Mouse (Mus musculus): ENCODE data around the gene Fsd2. TPM values are rescaled to one million over a fixed set of nuclear protein-coding genes. Genes with fewer than 3 reads are reported as not detected.

Gene Fsd2
- polyA plus RNA-seq, 1 experiment from 2014 or later = 0.04 TPM

DNA sequence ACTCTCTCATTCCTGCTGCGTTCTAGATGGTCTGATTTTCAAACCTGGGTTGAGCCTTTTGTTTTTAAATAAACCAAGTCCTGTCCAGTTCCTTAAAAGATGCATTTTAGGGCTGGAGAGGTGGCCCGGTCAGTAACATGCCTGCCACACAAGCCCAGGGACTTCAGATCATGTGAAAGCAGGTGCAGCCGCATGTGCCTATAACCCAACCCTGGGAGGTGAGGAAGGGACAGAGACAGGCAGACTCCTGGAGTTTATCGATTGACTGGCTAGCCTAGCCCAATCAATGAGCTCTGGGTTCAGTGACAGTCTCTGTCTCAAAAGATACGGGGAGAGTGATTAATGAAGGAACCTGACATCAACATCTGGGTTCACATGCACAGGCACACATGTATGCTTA, 5.5 kb downstream of the Fsd2 start:
- H3K9ac ChIP-seq (ENCODE audit: low read length) = no peak overlapping the region
- no peaks in the 10 kb centered on the region for H3K9me3 ChIP-seq (ENCODE audit: control insufficient read depth, low read length)
- H3K27me3 ChIP-seq (ENCODE audit: control insufficient read depth, insufficient read depth, low read length) = no peaks in the 10 kb centered on the region
- no peak overlapping the region for H3K4me3 ChIP-seq (ENCODE audit: low read depth, low read length)
- no peak overlapping the region for H3K4me2 ChIP-seq (ENCODE audit: low read depth, severe bottlenecking)
- DNase-seq (ENCODE audit: low spot score) = no peak
- no peak overlapping the region for H3K27ac ChIP-seq (replicated peaks; ENCODE audit: low read depth, low read length)
- 80% methylated on average over 5 of the region's 5 CpGs for WGBS
- H3K36me3 ChIP-seq (ENCODE audit: control insufficient read depth, insufficient read depth, low read length) = no peaks in the 10 kb centered on the region
- ATAC-seq (ENCODE audit: insufficient number of reproducible peaks, low FRiP score, low TSS enrichment, low read depth) = no peak
- H3K4me1 ChIP-seq (ENCODE audit: control insufficient read depth, insufficient read depth, low read length) = no peaks in the 10 kb centered on the region

DNA sequence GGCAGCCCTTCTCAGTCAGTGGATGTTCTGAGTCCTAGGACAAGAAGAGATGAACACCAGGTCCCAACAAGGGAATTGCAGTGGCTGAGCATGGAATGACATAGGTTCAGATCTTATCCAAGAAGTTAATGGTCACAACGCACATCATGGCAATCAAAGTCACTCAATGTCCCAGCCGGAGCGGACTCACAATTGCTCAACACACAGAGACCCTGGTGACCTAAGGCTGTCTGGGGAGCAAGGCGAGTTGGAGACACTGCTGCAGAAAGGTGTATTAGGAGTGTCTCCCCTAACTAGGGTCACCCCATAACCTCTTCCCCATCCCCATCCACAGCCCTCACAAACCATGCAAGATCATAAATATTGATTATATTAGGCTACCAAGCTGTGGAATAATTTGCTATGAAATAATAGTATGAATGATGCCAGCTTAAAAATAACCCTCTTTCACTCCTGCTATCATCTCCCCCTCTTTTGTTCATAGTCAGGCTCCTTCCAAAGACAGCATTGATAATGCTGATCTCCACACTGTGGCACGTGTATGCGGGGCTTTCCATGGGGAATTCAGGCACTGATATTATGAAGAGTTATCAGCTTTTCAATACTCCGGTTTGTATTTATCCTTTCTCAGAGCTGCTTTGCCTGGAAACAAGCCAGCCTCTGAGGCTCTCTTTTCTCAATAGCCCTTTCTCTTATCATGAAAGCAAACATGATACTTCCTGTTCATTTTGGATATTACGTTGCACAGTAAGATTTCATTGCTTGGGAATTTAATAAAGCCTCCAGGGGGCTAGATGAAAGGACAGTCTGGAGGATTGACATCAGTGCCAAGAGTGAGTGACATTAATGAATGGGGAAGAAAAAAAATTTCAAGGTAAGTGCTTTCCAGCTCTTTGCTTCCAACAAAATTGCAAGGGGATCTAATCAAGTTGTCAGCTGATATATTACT, 6.4 kb downstream of the Fsd2 start:
- Histone ChIP-seq H3K27me3 (ENCODE audit: control insufficient read depth, insufficient read depth, low read length) (no peaks in the 10 kb centered on the region), H3K9ac (ENCODE audit: low read length) (no peak overlapping the region), H3K4me3 (ENCODE audit: low read depth, low read length) (no peak overlapping the region), H3K4me2 (ENCODE audit: low read depth, severe bottlenecking) (no peak overlapping the region), H3K4me1 (ENCODE audit: control insufficient read depth, insufficient read depth, low read length) (no peaks in the 10 kb centered on the region), H3K9me3 (ENCODE audit: control insufficient read depth, low read length) (no peaks in the 10 kb centered on the region), H3K36me3 (ENCODE audit: control insufficient read depth, insufficient read depth, low read length) (no peaks in the 10 kb centered on the region), H3K27ac (replicated peaks; ENCODE audit: low read depth, low read length) (no peak overlapping the region)
- 85% methylated on average over 8 of the region's 8 CpGs for WGBS
- ATAC-seq (ENCODE audit: insufficient number of reproducible peaks, low FRiP score, low TSS enrichment, low read depth) (no peak), DNase-seq (ENCODE audit: low spot score) (no peak)

DNA sequence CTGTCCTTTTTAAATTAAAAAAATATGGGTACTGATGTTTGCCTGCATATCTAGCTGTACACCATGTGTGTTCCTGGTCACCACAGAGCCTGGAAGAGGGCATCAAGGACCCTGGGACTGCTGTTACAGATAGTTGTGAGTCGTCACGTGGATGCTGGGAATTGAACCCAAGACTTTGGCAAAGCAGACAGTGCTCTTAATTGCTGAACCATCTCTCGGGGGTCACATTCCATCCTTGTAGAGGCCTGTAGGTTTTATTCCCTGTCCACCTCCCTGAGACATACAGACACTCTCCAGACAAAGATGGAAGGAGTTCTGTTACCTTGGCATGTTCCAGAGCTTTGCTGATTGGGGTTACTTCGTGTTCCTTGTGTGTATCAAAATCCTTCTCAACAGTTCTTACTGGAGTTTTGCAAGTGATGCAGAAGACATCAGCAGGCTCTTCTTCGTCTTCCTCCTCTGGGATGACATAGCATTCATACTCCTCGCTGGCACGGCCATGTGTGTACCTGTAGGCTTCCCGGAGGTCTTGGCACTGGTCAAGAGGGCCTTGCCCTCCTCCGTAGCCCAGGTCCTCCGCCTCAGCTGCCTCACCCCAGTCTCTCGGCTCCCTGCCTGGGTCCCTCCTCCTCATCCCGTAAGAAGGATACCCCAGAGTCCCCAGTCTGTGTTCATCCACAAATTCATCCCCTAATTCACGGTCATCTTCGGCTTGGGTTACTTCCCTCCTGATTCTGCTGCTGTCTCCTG, 7.3 kb downstream of the Fsd2 start:
- Histone ChIP-seq H3K9ac (ENCODE audit: low read length) (no peak overlapping the region), H3K9me3 (ENCODE audit: control insufficient read depth, low read length) (no peaks in the 10 kb centered on the region), H3K4me2 (ENCODE audit: low read depth, severe bottlenecking) (no peak overlapping the region), H3K27me3 (ENCODE audit: control insufficient read depth, insufficient read depth, low read length) (no peaks in the 10 kb centered on the region), H3K36me3 (ENCODE audit: control insufficient read depth, insufficient read depth, low read length) (no peaks in the 10 kb centered on the region), H3K27ac (replicated peaks; ENCODE audit: low read depth, low read length) (no peak overlapping the region), H3K4me3 (ENCODE audit: low read depth, low read length) (no peak overlapping the region), H3K4me1 (ENCODE audit: control insufficient read depth, insufficient read depth, low read length) (no peaks in the 10 kb centered on the region)
- WGBS = 85% methylated on average over 14 of the region's 14 CpGs
- no peak for DNase-seq (ENCODE audit: low spot score)
- no peak for ATAC-seq (ENCODE audit: insufficient number of reproducible peaks, low FRiP score, low TSS enrichment, low read depth)

DNA sequence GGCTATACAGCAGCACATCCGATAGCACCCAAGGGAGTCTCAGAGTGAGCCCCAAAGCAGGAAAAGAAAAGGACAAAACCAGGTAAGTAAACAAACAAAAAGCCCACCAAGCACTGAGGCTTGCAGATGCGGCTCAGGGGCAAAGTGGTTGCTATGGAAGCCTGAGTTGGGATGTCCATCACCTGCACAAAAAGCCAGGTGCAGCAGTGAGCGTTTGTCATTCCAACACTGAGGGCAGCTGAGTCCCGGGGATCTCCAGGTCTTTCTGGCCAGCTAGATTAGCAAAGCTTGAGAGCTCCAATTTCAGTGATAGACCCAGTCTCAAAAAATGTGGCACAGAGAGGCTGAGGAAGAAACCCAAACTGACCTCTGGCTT, 8.8 kb downstream of the Fsd2 start:
- Histone ChIP-seq H3K9me3 (ENCODE audit: control insufficient read depth, low read length) (no peaks in the 10 kb centered on the region), H3K4me3 (ENCODE audit: low read depth, low read length) (no peak overlapping the region), H3K27ac (replicated peaks; ENCODE audit: low read depth, low read length) (no peak overlapping the region), H3K36me3 (ENCODE audit: control insufficient read depth, insufficient read depth, low read length) (no peaks in the 10 kb centered on the region), H3K27me3 (ENCODE audit: control insufficient read depth, insufficient read depth, low read length) (no peaks in the 10 kb centered on the region), H3K9ac (ENCODE audit: low read length) (no peak overlapping the region), H3K4me1 (ENCODE audit: control insufficient read depth, insufficient read depth, low read length) (no peaks in the 10 kb centered on the region), H3K4me2 (ENCODE audit: low read depth, severe bottlenecking) (no peak overlapping the region)
- 74% methylated on average over 4 of the region's 4 CpGs for WGBS
- DNase-seq (ENCODE audit: low spot score) = no peak
- ATAC-seq (ENCODE audit: insufficient number of reproducible peaks, low FRiP score, low TSS enrichment, low read depth) = no peak

DNA sequence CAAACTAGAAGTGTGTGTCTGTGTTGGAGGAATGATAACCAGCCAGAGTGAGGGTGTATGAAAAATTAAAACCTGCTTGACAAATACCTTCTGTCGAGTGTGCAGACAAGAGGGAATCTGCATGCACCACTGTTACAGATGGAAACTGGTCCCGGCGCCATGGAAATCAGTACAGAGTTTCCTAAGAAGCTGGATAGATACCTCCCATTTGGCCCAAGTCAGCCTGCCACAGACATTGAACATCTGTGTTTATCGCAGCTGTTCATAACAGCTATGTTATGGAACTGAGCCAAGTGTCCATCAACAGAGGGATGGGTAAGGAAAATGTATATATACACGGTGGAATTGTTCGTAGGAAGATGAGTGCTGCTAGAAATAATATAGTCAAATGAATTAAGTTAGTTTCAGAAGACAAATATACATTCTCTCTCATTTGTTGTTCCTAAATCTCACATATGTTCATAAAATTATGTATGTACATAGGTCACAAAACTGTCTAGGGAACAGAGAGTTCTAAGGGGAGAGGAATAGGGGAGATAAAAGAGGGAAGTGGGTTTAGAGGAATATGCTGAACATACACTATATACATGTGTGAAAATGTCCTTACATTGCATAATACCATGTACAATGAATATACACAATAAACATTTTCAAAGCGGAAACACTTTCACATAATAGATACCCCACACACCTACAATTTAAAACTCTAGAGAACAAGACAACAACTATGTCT, 9.3 kb downstream of the Fsd2 start:
- Histone ChIP-seq H3K4me1 (ENCODE audit: control insufficient read depth, insufficient read depth, low read length) (no peaks in the 10 kb centered on the region), H3K27me3 (ENCODE audit: control insufficient read depth, insufficient read depth, low read length) (no peaks in the 10 kb centered on the region), H3K27ac (replicated peaks; ENCODE audit: low read depth, low read length) (no peak overlapping the region), H3K9ac (ENCODE audit: low read length) (no peak overlapping the region), H3K4me2 (ENCODE audit: low read depth, severe bottlenecking) (no peak overlapping the region), H3K36me3 (ENCODE audit: control insufficient read depth, insufficient read depth, low read length) (no peaks in the 10 kb centered on the region), H3K9me3 (ENCODE audit: control insufficient read depth, low read length) (no peaks in the 10 kb centered on the region), H3K4me3 (ENCODE audit: low read depth, low read length) (no peak overlapping the region)
- DNase-seq (ENCODE audit: low spot score) = no peak
- WGBS = 88% methylated on average over 7 of the region's 7 CpGs
- ATAC-seq (ENCODE audit: insufficient number of reproducible peaks, low FRiP score, low TSS enrichment, low read depth) = no peak

DNA sequence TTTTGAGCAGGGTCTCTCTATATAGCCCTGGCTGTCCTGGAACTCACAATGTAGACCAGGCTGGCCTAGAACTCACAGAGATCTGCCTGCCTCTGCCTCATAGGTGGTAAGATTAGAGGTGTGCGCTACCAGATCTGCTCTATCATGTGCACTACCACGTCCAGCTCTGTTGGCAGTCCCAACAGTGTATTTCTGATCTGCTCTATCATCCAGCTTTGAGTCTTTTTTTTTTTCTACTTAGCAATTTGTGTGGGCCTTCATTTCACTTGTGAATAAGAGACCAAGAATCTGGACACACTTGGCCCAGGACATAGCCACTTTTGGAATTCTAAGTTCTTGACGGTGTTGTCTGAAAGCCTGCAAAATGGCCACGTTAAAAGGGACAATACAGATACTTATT, 9.9 kb downstream of the Fsd2 start:
- Histone ChIP-seq H3K4me2 (ENCODE audit: low read depth, severe bottlenecking) (no peak overlapping the region), H3K27ac (replicated peaks; ENCODE audit: low read depth, low read length) (no peak overlapping the region), H3K4me3 (ENCODE audit: low read depth, low read length) (no peak overlapping the region), H3K9me3 (ENCODE audit: control insufficient read depth, low read length) (no peaks in the 10 kb centered on the region), H3K27me3 (ENCODE audit: control insufficient read depth, insufficient read depth, low read length) (no peaks in the 10 kb centered on the region), H3K36me3 (ENCODE audit: control insufficient read depth, insufficient read depth, low read length) (no peaks in the 10 kb centered on the region), H3K4me1 (ENCODE audit: control insufficient read depth, insufficient read depth, low read length) (no peaks in the 10 kb centered on the region), H3K9ac (ENCODE audit: low read length) (no peak overlapping the region)
- ATAC-seq (ENCODE audit: insufficient number of reproducible peaks, low FRiP score, low TSS enrichment, low read depth) (no peak), DNase-seq (ENCODE audit: low spot score) (no peak)
- WGBS = 91% methylated on average over 4 of the region's 4 CpGs

DNA sequence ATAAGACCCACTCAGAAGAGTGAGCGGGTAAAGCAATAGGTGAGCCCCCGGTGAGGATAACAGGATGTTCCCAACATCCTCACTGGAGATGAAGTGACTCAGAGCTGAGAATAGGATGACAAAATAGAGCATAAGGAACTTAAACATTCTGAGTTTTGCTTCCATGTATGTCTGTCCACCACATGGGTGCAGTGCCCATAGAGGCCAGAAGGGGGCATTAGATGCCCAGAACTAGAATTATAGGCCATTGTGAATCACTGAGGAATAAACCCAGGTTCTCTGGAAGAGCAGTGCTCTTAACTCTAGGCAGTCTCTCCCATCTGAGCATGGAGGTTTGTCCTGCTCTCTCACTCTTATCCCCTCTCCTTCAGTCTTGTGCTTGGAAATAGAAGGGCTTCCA, 12.4 kb downstream of the Fsd2 start:
- WGBS = 83% methylated on average over 2 of the region's 2 CpGs
- ATAC-seq (ENCODE audit: insufficient number of reproducible peaks, low FRiP score, low TSS enrichment, low read depth) (no peak), DNase-seq (ENCODE audit: low spot score) (peak; percentile 73)
- H3K4me2 ChIP-seq (ENCODE audit: low read depth, severe bottlenecking) = no peak overlapping the region
- H3K4me3 ChIP-seq (ENCODE audit: low read depth, low read length) = no peak overlapping the region
- H3K36me3 ChIP-seq (ENCODE audit: control insufficient read depth, insufficient read depth, low read length) = no peaks in the 10 kb centered on the region
- H3K9ac ChIP-seq (ENCODE audit: low read length) = no peak overlapping the region
- H3K27ac ChIP-seq (replicated peaks; ENCODE audit: low read depth, low read length) = no peak overlapping the region
- H3K27me3 ChIP-seq (ENCODE audit: control insufficient read depth, insufficient read depth, low read length) = no peaks in the 10 kb centered on the region
- no peaks in the 10 kb centered on the region for H3K4me1 ChIP-seq (ENCODE audit: control insufficient read depth, insufficient read depth, low read length)
- H3K9me3 ChIP-seq (ENCODE audit: control insufficient read depth, low read length) = no peaks in the 10 kb centered on the region

DNA sequence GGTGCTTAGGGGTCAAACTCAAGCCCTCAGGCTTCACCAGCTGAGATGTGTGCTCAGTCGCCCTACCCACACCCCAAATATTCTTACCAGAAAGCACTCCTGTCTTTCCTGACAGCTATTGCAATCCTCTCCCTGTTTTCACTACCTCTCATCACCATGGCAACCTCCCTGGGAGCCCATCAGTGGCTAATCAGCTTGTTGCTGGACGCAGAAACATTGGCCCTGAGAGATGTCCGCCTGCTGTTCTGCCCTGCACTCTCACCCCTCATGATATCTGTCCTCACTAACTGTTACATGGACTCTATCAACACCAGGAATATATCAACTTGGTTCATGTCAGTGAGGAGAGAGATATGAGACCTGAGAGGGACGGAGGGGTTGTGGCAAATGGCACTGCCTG, 13.2 kb downstream of the Fsd2 start:
- H3K4me3 ChIP-seq (ENCODE audit: low read depth, low read length) = no peak overlapping the region
- H3K27ac ChIP-seq (replicated peaks; ENCODE audit: low read depth, low read length) = no peak overlapping the region
- ATAC-seq (ENCODE audit: insufficient number of reproducible peaks, low FRiP score, low TSS enrichment, low read depth) = no peak
- no peaks in the 10 kb centered on the region for H3K27me3 ChIP-seq (ENCODE audit: control insufficient read depth, insufficient read depth, low read length)
- no peaks in the 10 kb centered on the region for H3K4me1 ChIP-seq (ENCODE audit: control insufficient read depth, insufficient read depth, low read length)
- no peaks in the 10 kb centered on the region for H3K36me3 ChIP-seq (ENCODE audit: control insufficient read depth, insufficient read depth, low read length)
- H3K9ac ChIP-seq (ENCODE audit: low read length) = no peak overlapping the region
- no peak overlapping the region for H3K4me2 ChIP-seq (ENCODE audit: low read depth, severe bottlenecking)
- 63% methylated on average over 4 of the region's 4 CpGs for WGBS
- H3K9me3 ChIP-seq (ENCODE audit: control insufficient read depth, low read length) = no peaks in the 10 kb centered on the region
- DNase-seq (ENCODE audit: low spot score) = no peak
